Mouse (Mus musculus) heart, embryonic 11.5 days (tissue): Measurements from ENCODE around the gene 9430015G10Rik. TPM values are rescaled to one million over a fixed set of nuclear protein-coding genes. Genes with fewer than 3 reads are reported as not detected.
A peak's percentile ranks its signal among the peaks of the same experiment; 100 is the strongest.

Experiments used
- ATAC-seq: fragments of 200-750 bp; cut with Nextera tagmentation; replicated peaks from 2 replicates; pipeline ENCODE4 v1.8.0; 2017; ENCODE audit warnings: moderate library complexity; ENCODE audit not compliant: insufficient number of reproducible peaks, low FRiP score, low TSS enrichment
- H3K27ac ChIP-seq: fragments of 300-500 bp; sonication (generic); 2 replicates; pipeline ENCODE4 v1.5.1; 2014; ENCODE audit warnings: mild to moderate bottlenecking, low read depth, low read length
- H3K27me3 ChIP-seq: fragments of 300-500 bp; sonication (generic); 2 replicates; pipeline ENCODE4 v1.6.1; 2014; ENCODE audit warnings: mild to moderate bottlenecking, low read length, mixed read lengths; ENCODE audit not compliant: control insufficient read depth, insufficient read depth
- H3K36me3 ChIP-seq: fragments of 300-500 bp; sonication (generic); 2 replicates; pipeline ENCODE4 v1.6.1; 2014; ENCODE audit warnings: mild to moderate bottlenecking, low read length, moderate library complexity, mixed read lengths; ENCODE audit not compliant: control insufficient read depth, insufficient read depth
- H3K4me1 ChIP-seq: fragments of 300-500 bp; sonication (generic); 2 replicates; pipeline ENCODE4 v1.6.1; 2014; ENCODE audit warnings: low read length; ENCODE audit not compliant: control insufficient read depth, insufficient read depth
- H3K4me2 ChIP-seq: fragments of 300-500 bp; sonication (generic); 2 replicates; pipeline ENCODE4 v1.6.1; 2014; ENCODE audit warnings: mild to moderate bottlenecking, moderate library complexity
- H3K4me3 ChIP-seq: fragments of 300-500 bp; sonication (generic); 2 replicates; pipeline ENCODE4 v1.5.1; 2014; ENCODE audit warnings: low read depth, low read length
- H3K9ac ChIP-seq: fragments of 300-500 bp; sonication (generic); 2 replicates; pipeline ENCODE4 v1.6.1; 2014; ENCODE audit warnings: mild to moderate bottlenecking, low read depth, low read length, moderate library complexity
- H3K9me3 ChIP-seq: fragments of 300-500 bp; sonication (generic); replicated peaks from 2 replicates; pipeline ENCODE4 v1.6.1; 2016; ENCODE audit warnings: low read length; ENCODE audit not compliant: control insufficient read depth
- WGBS: fragments of 180-500 bp; shearing (Covaris S2); extraction: QIAGEN DNeasy Blood & Tissue Kit; methylation state at CpG from one replicate; pipeline ENCODE4 v1.1.7; 2014; ENCODE audit not compliant: insufficient replicate concordance; 5-methylcytosine and 5-hydroxymethylcytosine counted together
- polyA plus RNA-seq: library from polyadenylated mRNA; unstranded; fragments of >200 nt; fragmentation: Nextera tagmentation; extraction: Ambion mirVana; gene quantifications from 2 replicates; pipeline ENCODE4 v1.2.1, GENCODE M21; 2014

The 9430015G10Rik gene
- 23.6 and 26.5 TPM in 2 replicates for polyA plus RNA-seq

DNA sequence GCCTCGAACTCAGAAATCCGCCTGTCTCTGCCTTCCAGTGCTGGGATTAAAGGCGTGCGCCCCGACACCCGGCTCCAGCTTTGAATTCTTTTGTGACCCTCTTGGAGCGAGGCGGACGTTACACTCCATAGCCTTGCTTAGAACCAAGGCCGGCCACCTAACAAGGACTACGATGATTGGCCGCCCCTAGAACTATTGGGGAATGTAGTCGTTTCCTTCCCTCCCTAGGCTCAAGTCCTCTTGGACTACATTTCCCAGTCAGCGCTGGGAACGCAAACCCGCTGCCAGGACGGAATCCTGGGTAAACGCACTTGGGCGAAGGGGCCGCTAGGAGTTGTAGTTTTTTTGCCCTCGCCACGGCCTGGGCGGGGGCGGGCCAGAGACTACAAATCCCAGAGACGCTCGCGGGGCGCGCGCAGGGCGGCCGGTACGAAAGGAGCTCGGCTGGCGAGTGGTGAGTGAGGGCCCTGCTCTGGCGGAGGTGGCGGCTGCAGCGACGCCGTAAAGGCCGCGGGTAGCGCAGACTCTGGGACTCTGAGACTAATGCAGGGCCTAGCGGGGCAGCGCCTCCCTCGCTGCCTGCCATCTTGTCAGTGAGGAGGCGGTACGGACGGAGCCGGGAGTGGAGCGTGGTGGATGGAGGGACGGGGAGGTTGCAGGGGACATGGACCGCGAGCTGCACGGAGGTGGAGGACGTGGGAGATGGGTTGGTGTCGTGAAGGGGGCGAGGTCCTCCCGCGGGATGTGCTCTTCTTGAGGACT lies at the start of gene 9430015G10Rik:
Gene 9430015G10Rik, plus strand, starts transcription at position 413 of the 762 bp plus-strand sequence.
- Histone ChIP-seq H3K9ac (peak within 1 kb of the TSS; percentile 88), H3K36me3 (no peaks in the 10 kb centered on the region), H3K27me3 (no peaks in the 10 kb centered on the region), H3K27ac (peak within 1 kb of the TSS; percentile 85), H3K4me2 (peak within 1 kb of the TSS; percentile 54), H3K9me3 (no peaks in the 10 kb centered on the region), H3K4me1 (no peaks in the 10 kb centered on the region; the same call in 1 of the 2 replicates), H3K4me3 (peak within 1 kb of the TSS; percentile 80)
- under 1% methylated on average over 60 of the region's 60 CpGs for WGBS
- peak; percentile 97 for ATAC-seq

DNA sequence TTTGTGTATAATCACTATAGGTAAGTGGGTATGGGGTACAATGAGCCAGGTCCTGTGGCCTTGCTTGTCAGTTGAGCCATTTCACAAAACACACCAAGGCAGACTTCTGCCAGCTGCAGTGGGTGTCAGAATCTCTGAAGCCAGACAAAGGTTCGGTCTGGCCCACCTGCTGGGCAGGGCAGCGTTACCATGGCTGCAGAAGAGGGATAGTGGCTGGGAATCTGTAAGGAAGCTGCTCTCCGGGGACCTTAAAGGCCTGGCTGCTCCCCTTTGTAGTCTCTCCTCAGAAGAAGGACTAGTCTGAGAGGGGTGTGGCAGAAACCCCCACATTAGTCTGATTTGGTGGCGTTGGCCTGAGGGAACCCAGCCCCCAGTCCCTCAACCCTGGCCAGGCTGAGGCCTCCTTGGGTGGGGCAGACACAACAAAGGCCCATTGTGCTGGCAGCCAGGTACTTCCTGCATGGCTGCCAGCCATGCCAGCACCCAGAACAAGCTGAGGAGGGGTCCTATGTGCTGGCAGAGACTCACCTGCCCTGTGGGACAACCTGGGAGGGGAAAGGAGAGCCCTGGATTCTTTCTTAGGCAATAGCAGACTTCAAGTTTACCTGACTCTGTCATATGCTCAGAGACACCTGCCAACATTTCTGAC lies 45.8 kb upstream of the 9430015G10Rik start:
- H3K27ac ChIP-seq = no peak overlapping the region

DNA sequence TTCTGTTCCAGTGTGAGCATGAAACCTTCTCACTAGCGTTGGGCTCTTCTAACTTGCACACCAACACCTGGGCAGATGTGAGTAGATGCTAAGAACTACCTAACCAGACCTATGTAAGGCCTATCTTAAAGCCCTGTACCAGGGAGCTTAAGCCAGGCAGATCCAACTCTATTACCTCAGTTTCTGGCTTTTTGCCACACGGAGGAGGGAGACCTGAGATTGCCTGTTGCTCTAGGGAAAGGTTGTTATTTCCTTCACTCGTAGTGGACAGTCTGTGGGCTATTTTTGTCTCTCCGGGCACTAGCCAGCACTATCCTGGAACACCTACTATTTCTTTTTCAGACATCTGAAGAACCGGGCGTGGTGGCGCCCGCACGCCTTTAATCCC lies 45.3 kb upstream of the 9430015G10Rik start:
- no peaks in the 10 kb centered on the region for H3K36me3 ChIP-seq
- H3K27ac ChIP-seq = no peak overlapping the region
- peaks cover 7% of the 10 kb centered on the region; the same call in 1 of the 2 replicates for H3K4me1 ChIP-seq
- ATAC-seq = no peak
- H3K4me2 ChIP-seq = no peak overlapping the region
- no peak overlapping the region for H3K9ac ChIP-seq
- 74% methylated on average over 9 of the region's 9 CpGs for WGBS
- no peak overlapping the region for H3K4me3 ChIP-seq
- no peaks in the 10 kb centered on the region for H3K9me3 ChIP-seq
- H3K27me3 ChIP-seq = peaks cover 3% of the 10 kb centered on the region; the same call in 1 of the 2 replicates

More for the DNA sequence above, 45.8 kb upstream of the 9430015G10Rik start:
- no peaks in the 10 kb centered on the region for H3K36me3 ChIP-seq
- peaks cover 7% of the 10 kb centered on the region; the same call in 1 of the 2 replicates for H3K27me3 ChIP-seq
- no peak for ATAC-seq
- no peak overlapping the region for H3K4me3 ChIP-seq
- no peak overlapping the region for H3K4me2 ChIP-seq
- H3K4me1 ChIP-seq = peaks cover 7% of the 10 kb centered on the region; the same call in 1 of the 2 replicates
- H3K9ac ChIP-seq = no peak overlapping the region
- 21% methylated on average over 4 of the region's 4 CpGs for WGBS
- H3K9me3 ChIP-seq = no peaks in the 10 kb centered on the region

DNA sequence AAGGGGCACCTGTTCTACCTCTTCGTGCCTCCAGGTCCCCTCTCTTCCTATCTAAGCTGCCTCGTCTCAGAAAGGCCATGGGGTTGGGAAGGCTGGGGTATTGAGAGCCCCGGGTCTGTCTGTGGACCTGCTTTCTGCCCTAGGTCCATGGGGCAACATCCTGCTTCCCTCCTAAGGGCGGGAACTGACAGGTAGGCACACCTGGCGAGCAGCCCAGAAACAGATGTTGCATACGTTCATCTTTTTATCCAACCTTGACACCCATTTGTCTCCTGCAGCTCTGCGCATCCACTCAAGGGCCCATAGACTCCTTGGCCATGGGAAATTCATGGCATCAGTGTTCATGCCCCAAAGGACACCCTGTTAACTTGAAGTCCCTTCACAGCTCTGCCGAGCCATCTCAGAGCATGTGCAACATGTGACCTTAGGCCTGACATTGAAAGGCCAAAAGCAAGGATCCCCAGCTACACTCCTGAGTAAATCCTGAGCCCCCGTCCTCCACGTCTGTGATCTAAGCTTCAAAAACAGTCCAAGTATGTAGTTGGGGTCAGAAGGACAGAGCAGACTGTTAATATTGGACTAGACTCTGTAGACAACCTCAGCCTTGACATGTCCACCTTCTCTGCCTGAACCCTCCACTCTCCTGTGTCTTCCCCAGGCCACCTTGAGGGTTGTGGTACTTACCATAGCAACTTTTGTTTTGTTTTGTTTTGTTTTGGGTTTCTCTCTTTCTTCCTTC lies 44.5 kb upstream of the 9430015G10Rik start:
- WGBS = 82% methylated on average over 10 of the region's 10 CpGs
- ATAC-seq = no peak
- no peaks in the 10 kb centered on the region for H3K36me3 ChIP-seq
- no peak overlapping the region for H3K4me2 ChIP-seq
- peaks cover 9% of the 10 kb centered on the region; the same call in 1 of the 2 replicates for H3K4me1 ChIP-seq
- H3K27me3 ChIP-seq = no peaks in the 10 kb centered on the region
- no peak overlapping the region for H3K4me3 ChIP-seq
- no peaks in the 10 kb centered on the region for H3K9me3 ChIP-seq
- no peak overlapping the region for H3K27ac ChIP-seq
- no peak overlapping the region for H3K9ac ChIP-seq

DNA sequence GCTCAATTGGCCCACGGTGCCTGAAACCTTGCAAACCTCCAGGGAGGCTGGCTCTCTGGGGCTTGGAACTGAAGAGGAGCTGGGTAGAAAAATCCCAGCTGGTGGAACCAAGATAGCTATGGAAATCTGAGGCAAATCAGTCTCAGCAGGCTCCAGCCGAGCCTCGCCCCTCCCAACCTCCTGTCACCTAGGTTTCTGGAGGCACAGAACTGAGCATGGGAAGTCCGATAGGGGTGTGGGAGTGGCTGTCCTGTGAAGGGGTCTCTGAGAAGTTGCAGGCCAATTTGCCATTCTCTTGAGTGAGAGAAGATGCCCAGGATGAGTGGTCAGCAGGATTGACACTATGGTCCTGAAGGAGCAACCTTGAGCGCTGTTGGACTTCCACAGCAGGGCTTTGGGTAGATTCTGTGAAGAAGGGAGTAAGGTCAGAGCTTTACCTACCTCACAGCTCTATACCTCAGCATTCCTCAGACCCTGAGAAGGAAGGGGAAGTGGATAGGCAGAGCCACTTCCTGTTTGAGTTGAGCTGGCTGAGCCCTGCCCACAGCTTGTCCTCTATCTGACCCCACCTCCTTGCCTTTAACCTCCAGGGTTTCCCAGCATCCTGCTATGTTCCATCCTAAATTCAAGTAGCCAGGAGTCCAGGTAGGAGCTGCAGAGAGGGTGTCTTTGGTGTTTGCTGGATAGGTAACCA lies 42.4 kb upstream of the 9430015G10Rik start:
- Histone ChIP-seq H3K9me3 (no peaks in the 10 kb centered on the region), H3K4me2 (no peak overlapping the region), H3K27ac (no peak overlapping the region), H3K36me3 (no peaks in the 10 kb centered on the region), H3K4me3 (no peak overlapping the region), H3K27me3 (no peaks in the 10 kb centered on the region), H3K4me1 (peaks cover 10% of the 10 kb centered on the region; the same call in 1 of the 2 replicates), H3K9ac (no peak overlapping the region)
- ATAC-seq = no peak
- WGBS = 34% methylated on average over 5 of the region's 5 CpGs

DNA sequence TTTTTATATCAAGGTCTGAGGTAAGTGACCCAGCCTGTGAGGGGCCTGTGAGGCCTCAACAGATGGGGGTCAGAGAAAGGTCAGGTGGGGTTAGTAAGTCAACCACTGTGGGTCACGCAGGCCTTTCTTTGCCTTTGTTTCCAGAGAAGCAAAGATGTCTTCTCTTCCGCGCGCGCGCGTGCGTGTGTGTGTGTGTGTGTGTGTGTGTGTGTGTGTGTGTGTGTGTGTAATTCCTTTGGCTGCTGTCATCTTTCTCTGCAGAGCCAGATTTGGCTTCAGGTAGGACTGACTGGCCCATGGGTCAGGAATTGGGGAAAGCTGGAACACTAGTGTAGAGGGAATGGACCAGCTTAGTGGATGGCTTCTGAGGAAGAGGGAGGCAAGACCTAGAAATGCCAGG lies 40.1 kb upstream of the 9430015G10Rik start:
- H3K9ac ChIP-seq = no peak overlapping the region
- H3K4me1 ChIP-seq = peaks cover 10% of the 10 kb centered on the region; the same call in 1 of the 2 replicates
- H3K27me3 ChIP-seq = no peaks in the 10 kb centered on the region
- no peak overlapping the region for H3K4me3 ChIP-seq
- H3K4me2 ChIP-seq = no peak overlapping the region
- ATAC-seq = no peak
- WGBS = 90% methylated on average over 8 of the region's 8 CpGs
- H3K27ac ChIP-seq = no peak overlapping the region
- H3K9me3 ChIP-seq = no peaks in the 10 kb centered on the region
- no peaks in the 10 kb centered on the region for H3K36me3 ChIP-seq

DNA sequence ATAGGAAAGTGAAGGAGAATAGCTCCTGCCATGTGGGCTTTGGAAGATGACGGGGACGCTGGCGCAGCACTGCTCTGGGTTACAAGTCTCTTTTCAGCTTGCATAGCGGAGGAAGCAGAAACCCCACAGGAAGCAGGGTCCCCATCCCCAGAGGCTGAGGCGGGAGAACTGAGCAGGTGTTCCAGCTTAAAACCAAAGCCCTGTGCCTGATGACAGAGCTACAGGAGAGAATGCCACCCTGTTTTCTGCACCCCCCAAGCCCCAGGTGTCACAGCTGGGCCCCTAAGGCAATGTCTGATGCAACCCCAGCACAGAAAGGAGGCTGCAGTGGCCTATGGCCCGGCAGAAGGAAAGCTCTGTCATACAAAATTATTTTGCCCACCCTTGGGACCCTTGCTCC lies 39.5 kb upstream of the 9430015G10Rik start:
- Histone ChIP-seq H3K27me3 (no peaks in the 10 kb centered on the region), H3K9ac (no peak overlapping the region), H3K9me3 (no peaks in the 10 kb centered on the region), H3K4me3 (no peak overlapping the region), H3K27ac (no peak overlapping the region), H3K36me3 (no peaks in the 10 kb centered on the region), H3K4me1 (peaks cover 10% of the 10 kb centered on the region; the same call in 1 of the 2 replicates), H3K4me2 (no peak overlapping the region)
- 70% methylated on average over 6 of the region's 6 CpGs for WGBS
- ATAC-seq = no peak

DNA sequence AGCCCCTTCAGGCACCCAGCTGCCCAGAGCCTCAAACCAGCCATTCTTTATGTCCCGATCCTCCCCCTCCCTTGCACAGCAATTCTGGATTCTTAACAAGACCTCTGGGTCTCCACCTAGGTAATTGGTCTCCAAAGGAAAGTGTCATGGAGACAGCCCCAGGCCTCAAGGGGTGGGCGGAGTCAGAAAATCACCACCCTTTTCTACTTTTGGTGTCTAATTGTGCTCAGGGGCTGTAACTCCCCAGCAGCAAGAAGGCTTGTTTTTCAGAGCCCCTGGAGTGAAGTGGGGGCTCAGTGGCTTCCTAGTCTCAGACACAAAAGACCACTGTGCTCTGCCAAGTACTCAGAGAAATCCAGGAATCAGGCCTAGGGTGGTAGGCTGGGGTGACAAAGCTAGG lies 39.1 kb upstream of the 9430015G10Rik start:
- no peak overlapping the region for H3K9ac ChIP-seq
- no peaks in the 10 kb centered on the region for H3K9me3 ChIP-seq
- H3K4me1 ChIP-seq = peaks cover 10% of the 10 kb centered on the region; the same call in 1 of the 2 replicates
- H3K36me3 ChIP-seq = no peaks in the 10 kb centered on the region
- 68% methylated on average over 2 of the region's 2 CpGs for WGBS
- H3K4me2 ChIP-seq = no peak overlapping the region
- ATAC-seq = no peak
- H3K27ac ChIP-seq = no peak overlapping the region
- H3K27me3 ChIP-seq = no peaks in the 10 kb centered on the region
- no peak overlapping the region for H3K4me3 ChIP-seq
